Mouse (Mus musculus): ENCODE data around the gene Tmem150b. TPM values are rescaled to one million over a fixed set of nuclear protein-coding genes. Genes with fewer than 3 reads are reported as not detected.

Gene Tmem150b
- polyA plus RNA-seq, 1 experiment from 2014 or later: not detected

DNA sequence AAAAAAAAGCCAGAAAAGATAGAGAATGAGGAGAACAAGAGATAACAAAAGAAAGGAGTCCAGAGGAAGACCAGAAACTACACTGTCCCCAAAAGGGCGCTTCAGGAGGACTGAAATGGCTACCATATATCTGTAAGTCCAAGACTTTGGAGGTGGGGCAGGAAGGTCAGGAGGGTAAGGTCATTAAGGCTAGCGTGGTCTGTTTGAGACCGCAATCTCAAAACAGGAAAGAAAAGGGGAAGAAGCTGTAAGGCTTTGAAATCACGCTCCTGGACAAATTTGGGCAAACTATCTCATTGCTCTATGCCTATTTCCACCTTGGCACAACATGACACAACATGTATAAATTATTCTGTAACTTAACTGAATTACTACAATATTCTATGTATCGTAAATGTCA is 41.7 kb downstream of the Tmem150b start:
- DNase-seq (ENCODE audit: low spot score) (no peak), ATAC-seq (no peak)
- H3K4me3 ChIP-seq (ENCODE audit: low read depth, low read length): no peak overlapping the region
- no peaks in the 10 kb centered on the region for H3K27me3 ChIP-seq (replicated peaks; ENCODE audit: control insufficient read depth, insufficient read depth, low read length)
- no peaks in the 10 kb centered on the region for H3K9me3 ChIP-seq (replicated peaks; ENCODE audit: control insufficient read depth, low read length)
- H3K4me2 ChIP-seq (ENCODE audit: low read length): no peak overlapping the region
- no peak overlapping the region for H3K9ac ChIP-seq (ENCODE audit: low read length)
- H3K27ac ChIP-seq (ENCODE audit: low read depth, low read length): no peak overlapping the region
- H3K4me1 ChIP-seq (ENCODE audit: control insufficient read depth, insufficient read depth, low read length): peaks cover 5% of the 10 kb centered on the region
- H3K36me3 ChIP-seq (ENCODE audit: control insufficient read depth, insufficient read depth, low read length): peaks cover 13% of the 10 kb centered on the region
- 90% methylated on average over 5 of the region's 5 CpGs for WGBS

DNA sequence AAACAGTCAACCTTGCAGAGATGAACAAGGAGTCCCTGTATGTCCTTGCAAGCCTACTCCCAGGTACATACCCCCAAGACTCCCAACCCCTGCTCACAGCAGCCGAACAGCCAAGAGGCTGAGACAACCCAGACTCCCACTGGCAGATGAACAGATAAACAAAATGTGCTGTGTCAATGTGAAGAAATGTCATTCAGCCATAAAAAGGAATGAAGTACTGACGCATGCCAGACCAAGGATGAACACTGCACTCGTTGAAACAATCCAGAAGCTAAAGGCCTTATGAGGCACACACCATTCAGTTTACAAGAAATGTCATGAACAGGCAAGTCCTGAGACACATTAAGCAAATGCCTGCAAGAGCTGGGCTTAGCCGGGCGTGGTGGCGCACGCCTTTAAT is 49.8 kb downstream of the Tmem150b start:
- no peak overlapping the region for H3K27ac ChIP-seq (ENCODE audit: low read depth, low read length)
- no peaks in the 10 kb centered on the region for H3K27me3 ChIP-seq (replicated peaks; ENCODE audit: control insufficient read depth, insufficient read depth, low read length)
- H3K4me2 ChIP-seq (ENCODE audit: low read length): no peak overlapping the region
- no peak overlapping the region for H3K9ac ChIP-seq (ENCODE audit: low read length)
- WGBS: 97% methylated on average over 7 of the region's 7 CpGs
- H3K36me3 ChIP-seq (ENCODE audit: control insufficient read depth, insufficient read depth, low read length): peaks cover 65% of the 10 kb centered on the region
- no peaks in the 10 kb centered on the region for H3K9me3 ChIP-seq (replicated peaks; ENCODE audit: control insufficient read depth, low read length)
- ATAC-seq: no peak
- no peak overlapping the region for H3K4me3 ChIP-seq (ENCODE audit: low read depth, low read length)
- DNase-seq (ENCODE audit: low spot score): no peak
- no peaks in the 10 kb centered on the region for H3K4me1 ChIP-seq (ENCODE audit: control insufficient read depth, insufficient read depth, low read length)

DNA sequence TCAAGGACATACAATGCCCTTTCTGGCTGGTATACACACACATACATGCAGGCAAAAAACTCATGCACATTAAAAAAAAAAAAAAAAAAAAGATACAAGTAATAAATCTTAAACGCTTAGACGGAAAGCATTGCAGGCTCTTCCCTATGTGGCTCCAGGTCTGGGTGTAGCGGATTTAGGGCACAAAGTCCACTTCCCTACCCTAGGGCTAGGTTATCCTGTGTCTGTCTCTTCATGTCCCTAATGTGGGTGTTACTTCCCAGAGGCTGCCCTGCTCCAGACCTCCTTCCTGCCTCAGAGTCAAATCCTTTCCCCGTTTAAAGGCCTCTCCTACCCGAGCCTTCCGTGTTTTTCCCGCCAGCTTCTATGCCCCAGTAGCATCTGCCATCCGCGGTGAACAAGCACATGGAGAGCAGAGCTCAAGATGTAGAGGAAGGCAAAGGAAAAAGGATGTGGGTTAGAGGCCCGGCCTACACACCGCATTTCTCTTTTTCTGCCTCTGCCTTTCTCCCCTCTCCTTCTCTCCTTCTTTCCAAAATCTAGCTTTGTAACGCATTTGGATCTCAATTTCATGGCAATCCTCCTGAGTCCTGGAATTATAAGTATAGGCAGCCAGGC is 50.8 kb downstream of the Tmem150b start:
- no peak overlapping the region for H3K4me2 ChIP-seq (ENCODE audit: low read length)
- H3K9me3 ChIP-seq (replicated peaks; ENCODE audit: control insufficient read depth, low read length): no peaks in the 10 kb centered on the region
- ATAC-seq (no peak), DNase-seq (ENCODE audit: low spot score) (no peak)
- no peaks in the 10 kb centered on the region for H3K27me3 ChIP-seq (replicated peaks; ENCODE audit: control insufficient read depth, insufficient read depth, low read length)
- no peak overlapping the region for H3K4me3 ChIP-seq (ENCODE audit: low read depth, low read length)
- no peak overlapping the region for H3K27ac ChIP-seq (ENCODE audit: low read depth, low read length)
- peaks cover 66% of the 10 kb centered on the region for H3K36me3 ChIP-seq (ENCODE audit: control insufficient read depth, insufficient read depth, low read length)
- H3K4me1 ChIP-seq (ENCODE audit: control insufficient read depth, insufficient read depth, low read length): no peaks in the 10 kb centered on the region
- no peak overlapping the region for H3K9ac ChIP-seq (ENCODE audit: low read length)
- 89% methylated on average over 12 of the region's 12 CpGs for WGBS

DNA sequence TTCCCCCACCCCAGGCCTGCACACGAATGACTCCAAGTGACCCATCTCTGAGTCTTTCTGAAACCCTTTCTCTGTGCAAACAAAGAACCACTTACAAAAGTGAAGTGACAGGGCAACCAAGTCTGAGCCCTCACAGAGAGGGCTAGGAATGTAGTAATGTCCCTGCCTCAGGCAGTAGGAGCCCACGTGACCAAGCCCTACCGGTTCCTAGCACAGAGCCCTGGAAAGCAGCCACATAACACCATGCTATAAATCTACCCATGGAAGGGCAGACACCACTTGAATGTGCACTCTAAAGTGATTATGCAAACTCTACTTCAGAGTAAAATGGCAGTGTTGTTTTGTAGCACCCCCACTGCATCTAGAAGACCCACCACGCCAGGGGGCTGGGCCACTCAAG is 53.1 kb downstream of the Tmem150b start:
- no peak overlapping the region for H3K27ac ChIP-seq (ENCODE audit: low read depth, low read length)
- no peak overlapping the region for H3K4me3 ChIP-seq (ENCODE audit: low read depth, low read length)
- H3K4me1 ChIP-seq (ENCODE audit: control insufficient read depth, insufficient read depth, low read length): no peaks in the 10 kb centered on the region
- no peak overlapping the region for H3K4me2 ChIP-seq (ENCODE audit: low read length)
- H3K9me3 ChIP-seq (replicated peaks; ENCODE audit: control insufficient read depth, low read length): no peaks in the 10 kb centered on the region
- H3K9ac ChIP-seq (ENCODE audit: low read length): no peak overlapping the region
- peaks cover 71% of the 10 kb centered on the region for H3K36me3 ChIP-seq (ENCODE audit: control insufficient read depth, insufficient read depth, low read length)
- 85% methylated on average over 4 of the region's 4 CpGs for WGBS
- ATAC-seq (no peak), DNase-seq (ENCODE audit: low spot score) (no peak)
- no peaks in the 10 kb centered on the region for H3K27me3 ChIP-seq (replicated peaks; ENCODE audit: control insufficient read depth, insufficient read depth, low read length)

DNA sequence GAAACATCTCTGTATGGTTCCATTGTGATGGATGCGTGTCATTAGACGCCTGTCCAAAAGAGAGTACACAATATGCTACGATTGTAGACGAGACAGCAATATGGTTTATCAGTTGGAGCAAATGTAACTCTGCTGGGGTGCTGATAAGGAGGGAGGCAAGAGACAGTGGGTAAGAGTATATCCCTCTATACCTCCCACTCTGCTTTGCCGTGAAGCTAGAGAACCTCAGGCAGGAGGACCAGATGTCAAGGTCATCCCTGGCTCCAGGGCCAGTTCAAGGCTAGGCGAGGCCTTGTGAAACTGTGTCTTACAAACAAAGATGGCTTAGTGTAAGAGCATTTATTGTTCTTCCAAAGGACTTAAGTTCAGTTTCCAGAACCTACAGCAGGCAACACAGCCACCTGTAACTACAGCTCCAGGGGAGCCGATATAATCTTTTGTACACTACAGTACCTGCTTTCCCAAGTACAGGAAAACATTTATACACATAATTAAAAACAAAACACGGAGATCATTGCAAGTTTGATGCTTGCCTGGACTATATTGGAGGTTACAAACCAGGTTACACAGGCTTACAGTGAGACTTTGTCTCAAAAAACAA is 54.3 kb downstream of the Tmem150b start:
- no peak for DNase-seq (ENCODE audit: low spot score)
- no peak overlapping the region for H3K4me2 ChIP-seq (ENCODE audit: low read length)
- no peak for ATAC-seq
- WGBS: 93% methylated on average over 8 of the region's 8 CpGs
- H3K27me3 ChIP-seq (replicated peaks; ENCODE audit: control insufficient read depth, insufficient read depth, low read length): no peaks in the 10 kb centered on the region
- H3K36me3 ChIP-seq (ENCODE audit: control insufficient read depth, insufficient read depth, low read length): peaks cover 72% of the 10 kb centered on the region
- no peak overlapping the region for H3K27ac ChIP-seq (ENCODE audit: low read depth, low read length)
- H3K9me3 ChIP-seq (replicated peaks; ENCODE audit: control insufficient read depth, low read length): no peaks in the 10 kb centered on the region
- H3K4me3 ChIP-seq (ENCODE audit: low read depth, low read length): no peak overlapping the region
- H3K4me1 ChIP-seq (ENCODE audit: control insufficient read depth, insufficient read depth, low read length): no peaks in the 10 kb centered on the region
- H3K9ac ChIP-seq (ENCODE audit: low read length): no peak overlapping the region

DNA sequence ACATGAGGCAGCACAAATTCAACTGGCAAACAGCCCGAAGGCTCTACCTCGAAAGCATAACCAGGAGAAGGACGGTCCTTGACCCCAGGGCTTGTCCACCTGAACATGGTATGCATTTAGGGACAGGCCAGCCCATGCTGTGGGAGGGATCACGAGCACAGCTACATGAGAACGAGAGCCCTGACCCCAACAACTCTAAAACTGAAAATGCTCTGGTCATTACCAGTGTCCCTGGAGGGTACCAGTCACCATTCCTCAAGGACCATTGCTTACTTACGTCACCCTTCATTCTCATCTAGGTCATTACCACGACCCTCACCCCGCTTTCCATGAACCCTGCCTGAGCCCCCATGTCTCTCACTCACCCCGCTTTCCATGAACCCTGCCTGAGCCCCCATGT is 55.9 kb downstream of the Tmem150b start:
- Histone ChIP-seq H3K27me3 (replicated peaks; ENCODE audit: control insufficient read depth, insufficient read depth, low read length) (no peaks in the 10 kb centered on the region), H3K9ac (ENCODE audit: low read length) (no peak overlapping the region), H3K36me3 (ENCODE audit: control insufficient read depth, insufficient read depth, low read length) (peaks cover 66% of the 10 kb centered on the region), H3K4me1 (ENCODE audit: control insufficient read depth, insufficient read depth, low read length) (no peaks in the 10 kb centered on the region), H3K27ac (ENCODE audit: low read depth, low read length) (no peak overlapping the region), H3K4me2 (ENCODE audit: low read length) (no peak overlapping the region), H3K9me3 (replicated peaks; ENCODE audit: control insufficient read depth, low read length) (no peaks in the 10 kb centered on the region), H3K4me3 (ENCODE audit: low read depth, low read length) (no peak overlapping the region)
- WGBS: 94% methylated on average over 9 of the region's 9 CpGs
- DNase-seq (ENCODE audit: low spot score) (no peak), ATAC-seq (no peak)

DNA sequence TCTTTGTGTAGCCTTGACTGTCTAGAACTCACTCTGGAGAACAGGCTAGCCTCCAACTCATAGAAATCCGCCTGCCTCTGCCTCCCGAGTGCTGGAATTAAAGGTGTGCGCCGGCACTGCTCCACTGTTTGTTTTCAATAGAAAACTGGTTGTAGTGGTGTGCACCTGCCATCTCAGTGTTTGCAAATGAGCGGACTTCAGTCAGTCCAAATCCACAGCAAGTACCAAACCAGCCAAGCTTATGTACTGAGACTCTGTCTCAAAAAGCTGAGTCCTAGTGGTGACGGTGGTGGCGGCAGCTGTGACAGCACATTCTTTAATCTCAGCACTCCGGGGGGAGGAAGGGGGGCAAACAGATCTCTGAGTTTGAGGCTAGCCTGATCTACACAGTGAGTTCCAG is 56.5 kb downstream of the Tmem150b start:
- Histone ChIP-seq H3K4me3 (ENCODE audit: low read depth, low read length) (no peak overlapping the region), H3K27ac (ENCODE audit: low read depth, low read length) (no peak overlapping the region), H3K36me3 (ENCODE audit: control insufficient read depth, insufficient read depth, low read length) (peaks cover 64% of the 10 kb centered on the region), H3K9ac (ENCODE audit: low read length) (no peak overlapping the region), H3K9me3 (replicated peaks; ENCODE audit: control insufficient read depth, low read length) (no peaks in the 10 kb centered on the region), H3K4me2 (ENCODE audit: low read length) (no peak overlapping the region), H3K4me1 (ENCODE audit: control insufficient read depth, insufficient read depth, low read length) (no peaks in the 10 kb centered on the region), H3K27me3 (replicated peaks; ENCODE audit: control insufficient read depth, insufficient read depth, low read length) (no peaks in the 10 kb centered on the region)
- 96% methylated on average over 8 of the region's 8 CpGs for WGBS
- DNase-seq (ENCODE audit: low spot score): no peak
- ATAC-seq: no peak

DNA sequence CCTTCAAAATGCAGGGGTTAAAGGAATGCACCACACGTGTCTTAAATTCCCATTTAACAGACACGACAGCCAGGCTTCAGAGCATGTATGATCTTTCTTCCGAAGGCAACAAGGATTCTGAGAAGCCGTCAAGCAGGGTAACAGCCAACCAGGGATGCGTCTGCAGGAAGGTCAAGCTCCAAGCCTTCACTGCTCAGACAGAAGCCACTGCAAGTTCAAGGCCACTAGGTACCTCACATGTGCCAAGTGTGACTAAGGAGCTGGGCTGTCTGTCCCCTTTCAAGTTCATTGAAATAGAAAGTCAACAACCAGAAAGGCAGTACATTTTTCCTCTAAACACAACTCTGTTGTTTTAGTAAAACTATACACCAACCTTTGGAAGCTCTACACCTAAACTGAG is 58.2 kb downstream of the Tmem150b start:
- Histone ChIP-seq H3K27me3 (replicated peaks; ENCODE audit: control insufficient read depth, insufficient read depth, low read length) (no peaks in the 10 kb centered on the region), H3K27ac (ENCODE audit: low read depth, low read length) (no peak overlapping the region), H3K36me3 (ENCODE audit: control insufficient read depth, insufficient read depth, low read length) (peaks cover 66% of the 10 kb centered on the region), H3K4me2 (ENCODE audit: low read length) (no peak overlapping the region), H3K4me1 (ENCODE audit: control insufficient read depth, insufficient read depth, low read length) (no peaks in the 10 kb centered on the region), H3K9ac (ENCODE audit: low read length) (no peak overlapping the region), H3K4me3 (ENCODE audit: low read depth, low read length) (no peak overlapping the region), H3K9me3 (replicated peaks; ENCODE audit: control insufficient read depth, low read length) (no peaks in the 10 kb centered on the region)
- no peak for DNase-seq (ENCODE audit: low spot score)
- ATAC-seq: no peak
- WGBS: 97% methylated on average over 5 of the region's 5 CpGs

DNA sequence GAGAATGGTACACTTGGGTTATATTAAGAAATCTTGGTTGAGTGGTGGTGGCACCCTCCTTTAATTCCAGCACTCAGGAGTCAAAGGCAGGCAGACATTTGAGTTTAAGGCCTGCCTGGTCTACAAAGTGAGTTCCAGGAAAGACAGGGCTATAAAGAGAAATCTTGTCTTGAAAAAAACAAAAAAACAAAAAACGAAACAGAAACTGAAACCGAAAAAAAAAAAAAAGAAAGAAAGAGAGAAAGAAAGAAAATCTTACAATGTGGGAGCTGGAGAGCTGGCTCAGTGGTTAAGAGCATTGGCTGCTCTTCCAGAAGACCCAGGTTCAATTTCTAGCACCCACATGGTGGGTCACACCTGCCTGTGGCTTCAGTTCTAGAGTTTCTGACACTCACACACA is 61.3 kb downstream of the Tmem150b start:
- no peak overlapping the region for H3K4me2 ChIP-seq (ENCODE audit: low read length)
- DNase-seq (ENCODE audit: low spot score) (no peak), ATAC-seq (no peak)
- no peak overlapping the region for H3K4me3 ChIP-seq (ENCODE audit: low read depth, low read length)
- H3K9me3 ChIP-seq (replicated peaks; ENCODE audit: control insufficient read depth, low read length): no peaks in the 10 kb centered on the region
- no peaks in the 10 kb centered on the region for H3K27me3 ChIP-seq (replicated peaks; ENCODE audit: control insufficient read depth, insufficient read depth, low read length)
- peaks cover 43% of the 10 kb centered on the region for H3K36me3 ChIP-seq (ENCODE audit: control insufficient read depth, insufficient read depth, low read length)
- H3K4me1 ChIP-seq (ENCODE audit: control insufficient read depth, insufficient read depth, low read length): peaks cover 8% of the 10 kb centered on the region
- 91% methylated on average over 2 of the region's 2 CpGs for WGBS
- no peak overlapping the region for H3K9ac ChIP-seq (ENCODE audit: low read length)
- no peak overlapping the region for H3K27ac ChIP-seq (ENCODE audit: low read depth, low read length)
